In genomic region chrX:7067219-7067618, GRCm38 (mm10) we compare ENCODE assay signal across 41 mouse cellular contexts. TPM values are rescaled to one million over a fixed set of nuclear protein-coding genes. Genes with fewer than 3 reads are reported as not detected.
"Had no signal": no experiment of that assay in that cellular context is flagged by ENCODE, and none has a peak within 500 bp of the region (broad histone marks: within the 10 kb centered on the region; RNA-seq: fewer than 3 reads in every experiment).

Gene Akap4 (plus strand): TSS chrX:7067519.

- H3K4me1 ChIP-seq: heart, embryonic 10.5 days; heart, embryonic 12.5 days; heart, embryonic 13.5 days; heart, embryonic 15.5 days; hindbrain, embryonic 10.5 days; hindbrain, embryonic 12.5 days; hindbrain, embryonic 13.5 days; hindbrain, embryonic 15.5 days; intestine, embryonic 15.5 days; kidney, embryonic 15.5 days had no signal

- H3K4me3 ChIP-seq: heart, embryonic 10.5 days; heart, embryonic 12.5 days; heart, embryonic 13.5 days; heart, embryonic 15.5 days; hindbrain, embryonic 10.5 days; hindbrain, embryonic 12.5 days; hindbrain, embryonic 13.5 days; hindbrain, embryonic 15.5 days; intestine, embryonic 15.5 days; kidney, embryonic 15.5 days; layer of hippocampus, adult 2 months had no signal

- H3K36me3 ChIP-seq: heart, embryonic 10.5 days; heart, embryonic 12.5 days; heart, embryonic 13.5 days; heart, embryonic 15.5 days; hindbrain, embryonic 10.5 days; hindbrain, embryonic 12.5 days; hindbrain, embryonic 13.5 days; hindbrain, embryonic 15.5 days; intestine, embryonic 15.5 days; kidney, embryonic 15.5 days had no signal

- DNase-seq: heart, postnatal 10 days; heart, postnatal 14 days; heart, postnatal 36 days; heart, postnatal 4 days; kidney, adult 11 months; kidney, adult 18-20 months; kidney, adult 2 months; kidney, adult 8-10 months; kidney, adult 9 months; kidney, postnatal 10 days; kidney, postnatal 14 days; kidney, postnatal 25 days; kidney, postnatal 36 days; kidney, postnatal 4 days; layer of hippocampus, adult 9-11 months; layer of hippocampus, postnatal 36 days had no signal

- H3K27me3 ChIP-seq: heart, embryonic 12.5 days; heart, embryonic 13.5 days; heart, embryonic 15.5 days; hindbrain, embryonic 12.5 days; hindbrain, embryonic 13.5 days; hindbrain, embryonic 15.5 days; intestine, embryonic 15.5 days; kidney, embryonic 15.5 days had no signal

- H3K27ac ChIP-seq: heart, embryonic 10.5 days; heart, embryonic 13.5 days; heart, embryonic 15.5 days; hindbrain, embryonic 10.5 days; hindbrain, embryonic 12.5 days; hindbrain, embryonic 13.5 days; hindbrain, embryonic 14.5 days; hindbrain, embryonic 15.5 days; hindbrain, postnatal 0 days; intestine, embryonic 15.5 days; kidney, embryonic 15.5 days; kidney, postnatal 0 days; layer of hippocampus, adult 2 months had no signal

RNA-seq across cellular contexts. Expression of gene Akap4, which starts in this region (rescaled TPM):
- polyA plus RNA-seq: heart, embryonic 10.5 days; heart, embryonic 12.5 days; heart, embryonic 13.5 days; heart, embryonic 14.5 days; heart, embryonic 15.5 days; heart, embryonic 16.5 days; hindbrain, embryonic 10.5 days; hindbrain, embryonic 11.5 days; hindbrain, embryonic 12.5 days; hindbrain, embryonic 13.5 days; hindbrain, embryonic 14.5 days; hindbrain, embryonic 15.5 days; hindbrain, embryonic 16.5 days; hindbrain, postnatal 0 days; inflammation-experienced regulatory T-cells, adult 6 months; intestine, embryonic 14.5 days; intestine, embryonic 15.5 days; intestine, embryonic 16.5 days; intestine, postnatal 0 days; kidney, embryonic 14.5 days; kidney, embryonic 15.5 days; kidney, embryonic 16.5 days; kidney, postnatal 0 days; large intestine, adult 2 months had no signal
